Comparison of ENCODE assay signal across 24 mouse cellular contexts in the genomic region with DNA sequence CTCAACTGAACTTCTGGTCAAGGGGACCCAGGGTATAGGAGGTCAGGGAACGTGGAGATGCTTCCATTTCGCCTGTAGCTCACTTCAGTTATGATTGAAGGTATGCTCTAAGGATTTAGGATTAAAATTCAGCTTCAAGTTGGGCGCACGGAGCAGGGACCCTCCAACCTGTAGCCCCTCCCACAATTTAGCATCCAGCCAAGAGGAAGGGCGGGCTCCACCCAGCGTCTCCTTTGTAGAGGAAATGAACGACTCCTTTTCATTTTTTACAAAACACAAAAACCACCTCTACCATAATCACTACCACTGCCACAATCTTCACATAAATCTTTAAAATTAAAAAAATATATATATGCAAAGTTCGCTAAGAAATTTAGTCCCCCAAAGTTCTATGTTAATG.
"Had no signal": no experiment of that assay in that cellular context is flagged by ENCODE, and none has a peak within 500 bp of the region (broad histone marks: within the 10 kb centered on the region; RNA-seq: fewer than 3 reads in every experiment).

No protein-coding gene starts in this region.

- H3K9me3 ChIP-seq: heart, embryonic 10.5 days; hindbrain, embryonic 13.5 days; hindbrain, embryonic 15.5 days; limb, embryonic 12.5 days; liver, embryonic 13.5 days; liver, embryonic 15.5 days had no signal

- H3K27ac ChIP-seq: heart, embryonic 10.5 days; hindbrain, embryonic 13.5 days; hindbrain, embryonic 15.5 days; hindbrain, postnatal 0 days; layer of hippocampus, adult 2 months; left cerebral cortex, adult 2 months; limb, embryonic 10.5 days; limb, embryonic 12.5 days; liver, embryonic 13.5 days; liver, embryonic 15.5 days had no signal

- DNase-seq: gastrocnemius, postnatal 14 days; gastrocnemius, postnatal 36 days; heart, adult 18-20 months; heart, postnatal 10 days; kidney, adult 18-20 months; kidney, adult 8-10 months; kidney, postnatal 10 days; kidney, postnatal 25 days; kidney, postnatal 4 days; liver; liver, embryonic 13.5 days; liver, postnatal 0 days had no signal

- ATAC-seq: hindbrain, postnatal 0 days; intestine, postnatal 0 days; liver, postnatal 0 days had no signal

- H3K4me2 ChIP-seq: heart, embryonic 12.5 days; hindbrain, embryonic 13.5 days; hindbrain, embryonic 15.5 days; limb, embryonic 12.5 days; liver, embryonic 11.5 days; liver, embryonic 13.5 days; liver, embryonic 15.5 days had no signal

- H3K4me3 ChIP-seq: heart, embryonic 10.5 days; heart, embryonic 12.5 days; hindbrain, embryonic 13.5 days; hindbrain, embryonic 15.5 days; layer of hippocampus, adult 2 months; left cerebral cortex, adult 2 months; limb, embryonic 10.5 days; limb, embryonic 12.5 days; liver, embryonic 13.5 days; liver, embryonic 15.5 days had no signal

- H3K36me3 ChIP-seq: heart, embryonic 10.5 days; heart, embryonic 12.5 days; hindbrain, embryonic 13.5 days; hindbrain, embryonic 15.5 days; limb, embryonic 10.5 days; limb, embryonic 12.5 days; liver, embryonic 13.5 days; liver, embryonic 15.5 days had no signal

- H3K4me1 ChIP-seq: hindbrain, embryonic 13.5 days; hindbrain, embryonic 15.5 days; limb, embryonic 10.5 days; limb, embryonic 12.5 days; liver, embryonic 13.5 days; liver, embryonic 15.5 days had no signal

- H3K27me3 ChIP-seq: heart, embryonic 12.5 days; hindbrain, embryonic 13.5 days; hindbrain, embryonic 15.5 days; limb, embryonic 12.5 days; liver, embryonic 13.5 days; liver, embryonic 15.5 days had no signal

- H3K9ac ChIP-seq: heart, embryonic 12.5 days; hindbrain, embryonic 13.5 days; hindbrain, embryonic 15.5 days; limb, embryonic 12.5 days; liver, embryonic 13.5 days; liver, embryonic 15.5 days; liver, postnatal 0 days had no signal
